Mouse (Mus musculus): Measurements from ENCODE around the gene Phactr1. TPM values are rescaled to one million over a fixed set of nuclear protein-coding genes. Genes with fewer than 3 reads are reported as not detected.

Phactr1 gene
- polyA plus RNA-seq, 1 experiment from 2014 or later = 6.0 TPM

DNA sequence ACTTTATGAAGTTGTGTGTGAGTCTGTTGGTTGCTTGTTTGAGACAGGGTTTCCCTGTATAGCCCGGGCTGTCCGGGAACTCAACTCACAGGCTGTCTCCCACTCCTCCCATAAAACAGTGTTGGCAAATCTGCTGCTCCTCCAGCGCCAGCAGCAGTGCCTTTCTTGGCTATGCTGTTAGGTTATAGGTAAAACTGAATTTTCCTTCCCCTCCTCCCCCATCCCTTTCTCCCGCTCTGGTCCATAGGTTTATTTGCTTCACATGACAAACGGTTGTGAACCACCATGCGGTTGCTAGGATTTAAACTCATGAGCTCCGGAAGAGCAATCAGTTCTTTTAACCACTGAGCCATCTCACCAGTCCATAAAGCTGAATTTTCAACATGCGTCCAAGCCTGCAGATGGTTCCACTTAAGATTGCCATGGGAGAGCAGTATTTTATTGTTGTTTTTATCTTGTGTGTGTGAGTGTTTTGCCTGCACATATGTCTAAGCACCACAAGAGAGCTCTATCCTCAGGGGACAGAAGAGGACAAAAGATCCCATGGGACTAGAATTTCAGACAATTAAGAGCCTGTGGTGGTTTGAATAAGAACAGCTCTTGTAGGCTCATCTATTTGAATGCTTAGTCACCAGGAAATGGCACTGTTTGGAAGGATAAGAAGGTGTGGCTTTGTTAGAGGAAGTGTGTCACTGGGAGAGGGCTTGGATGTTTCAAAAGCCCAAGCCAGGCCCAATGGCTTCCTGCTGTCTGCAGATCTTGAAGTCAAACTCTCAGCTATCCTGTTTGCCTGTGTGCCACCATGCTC, 503.0 kb downstream of the Phactr1 start:
- H3K27ac ChIP-seq (ENCODE audit: low read length) = no peak overlapping the region
- peak overlapping the region; percentile 33 for H3K4me3 ChIP-seq (ENCODE audit: low read length)
- H3K4me2 ChIP-seq (ENCODE audit: low read depth, low read length) = peak overlapping the region; percentile 46
- no peaks in the 10 kb centered on the region for H3K9me3 ChIP-seq (ENCODE audit: control insufficient read depth, low read length)
- no peak overlapping the region for H3K9ac ChIP-seq (ENCODE audit: low read depth, low read length)
- H3K4me1 ChIP-seq (ENCODE audit: control insufficient read depth, insufficient read depth, low read length) = no peaks in the 10 kb centered on the region
- 35% methylated on average over 8 of the region's 8 CpGs for WGBS
- no peaks in the 10 kb centered on the region for H3K27me3 ChIP-seq (replicated peaks; ENCODE audit: control insufficient read depth, insufficient read depth, low read length)
- peak; percentile 46; the same call in 1 of the 2 replicates for ATAC-seq
- H3K36me3 ChIP-seq (ENCODE audit: control insufficient read depth, insufficient read depth, low read length) = no peaks in the 10 kb centered on the region

DNA sequence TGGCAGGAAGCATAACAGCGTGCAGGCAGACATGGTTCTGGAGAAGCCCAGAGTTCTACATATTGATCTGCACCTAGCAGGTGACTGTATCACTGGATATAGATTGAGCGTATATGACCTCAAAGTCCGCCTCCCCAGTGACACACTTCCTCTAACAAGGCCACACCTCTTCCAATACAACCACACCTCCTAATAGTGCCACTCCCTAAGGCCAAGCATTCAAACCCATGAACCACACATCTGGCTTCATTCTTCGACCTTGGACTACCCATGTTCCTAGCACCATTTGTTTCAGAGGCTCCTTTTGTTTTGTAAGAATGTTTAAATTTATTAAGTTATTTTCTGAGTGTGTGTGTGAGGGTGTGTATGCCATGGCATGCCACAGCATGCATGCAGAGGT, 507.3 kb downstream of the Phactr1 start:
- no peaks in the 10 kb centered on the region; the same call in 1 of the 2 replicates for H3K4me1 ChIP-seq (ENCODE audit: control insufficient read depth, insufficient read depth, low read length)
- ATAC-seq = no peak
- no peak overlapping the region for H3K4me2 ChIP-seq (ENCODE audit: low read depth, low read length)
- WGBS = 92% methylated on average over 4 of the region's 4 CpGs
- H3K9ac ChIP-seq (ENCODE audit: low read depth, low read length) = no peak overlapping the region
- no peaks in the 10 kb centered on the region for H3K27me3 ChIP-seq (replicated peaks; ENCODE audit: control insufficient read depth, insufficient read depth, low read length)
- no peak overlapping the region for H3K4me3 ChIP-seq (ENCODE audit: low read length)
- no peaks in the 10 kb centered on the region for H3K36me3 ChIP-seq (ENCODE audit: control insufficient read depth, insufficient read depth, low read length)
- H3K9me3 ChIP-seq (ENCODE audit: control insufficient read depth, low read length) = no peaks in the 10 kb centered on the region
- H3K27ac ChIP-seq (ENCODE audit: low read length) = no peak overlapping the region
